Mouse (Mus musculus) heart, adult 2 months (tissue): ENCODE data around the gene Ap1g1. TPM values are rescaled to one million over a fixed set of nuclear protein-coding genes. Genes with fewer than 3 reads are reported as not detected.

ENCODE experiments used
- DNase-seq, 2 experiments: peaks; one replicate each; pipeline ENCODE4 v3.0.0; 2021
- H3K27ac ChIP-seq: fragments of 200-600 bp; 2 replicates; pipeline ENCODE4 v1.8.1; 2022
- H3K27me3 ChIP-seq: fragments of 200-500 bp; 2 replicates; pipeline ENCODE4 v1.6.1; 2012; ENCODE audit warnings: mild to moderate bottlenecking, low read length, inconsistent platforms, mixed read lengths; ENCODE audit not compliant: control insufficient read depth, insufficient read depth
- H3K36me3 ChIP-seq: fragments of 200-500 bp; 2 replicates; pipeline ENCODE4 v1.6.1; 2012; ENCODE audit warnings: low read length, inconsistent platforms; ENCODE audit not compliant: control insufficient read depth, insufficient read depth
- H3K4me1 ChIP-seq: fragments of 200-500 bp; 2 replicates; pipeline ENCODE4 v1.6.1; 2011; ENCODE audit warnings: low read length; ENCODE audit not compliant: control insufficient read depth, insufficient read depth
- H3K4me3 ChIP-seq: fragments of 200-600 bp; 2 replicates; pipeline ENCODE4 v1.8.1; 2022
- H3K79me2 ChIP-seq: fragments of 200-500 bp; replicated peaks from 2 replicates; pipeline ENCODE4 v1.6.1; 2012; ENCODE audit warnings: mild to moderate bottlenecking, inconsistent platforms, low read length, moderate library complexity, mixed read lengths; ENCODE audit not compliant: control insufficient read depth, insufficient read depth
- H3K9ac ChIP-seq: fragments of 200-500 bp; 2 replicates; pipeline ENCODE4 v1.6.1; 2012; ENCODE audit warnings: low read depth, mild to moderate bottlenecking, control low read depth, inconsistent platforms, low read length, mixed read lengths
- CTCF ChIP-seq: fragments of 200-600 bp; IDR thresholded peaks from 2 replicates; pipeline ENCODE4 v1.8.1; 2022; ENCODE audit warnings: antibody characterized with exemption, mild to moderate bottlenecking, moderate library complexity
- EP300 ChIP-seq: fragments of 200-500 bp; IDR thresholded peaks from 2 replicates; pipeline ENCODE4 v1.6.1; 2011; ENCODE audit warnings: low read depth, low read length, control low read depth; ENCODE audit not compliant: insufficient read depth
- POLR2A ChIP-seq: fragments of 200-500 bp; IDR thresholded peaks from 2 replicates; pipeline ENCODE4 v1.6.1; 2011; ENCODE audit warnings: mild to moderate bottlenecking, low read depth, low read length, control low read depth; ENCODE audit not compliant: insufficient read depth
- whole genome bisulfite sequencing: fragments of 180-500 bp; shearing (Covaris S2); methylation state at CpG from one replicate; pipeline ENCODE4 v1.1.7; 2018; 5-methylcytosine and 5-hydroxymethylcytosine counted together
- intact Hi-C: fragments of 180-260 bp; cut with DNase I; formaldehyde crosslinking; loops from one replicate; pipeline ENCODE4 v1.15.1; 2025
- polyA plus RNA-seq: library from polyadenylated mRNA; depleted of rRNA; stranded (reverse); fragments of >200 nt; gene quantifications from 2 replicates; pipeline ENCODE4 v1.2.3, GENCODE M21; 2012
- total RNA-seq, 2 experiments: library from RNA; stranded (reverse); gene quantifications; 2 replicates each; pipeline ENCODE4 v1.2.3; 2021

Ap1g1 gene
- total and polyA plus RNA-seq, 3 experiments, result 20.4 to 39.0 (median 38.3) TPM

DNA sequence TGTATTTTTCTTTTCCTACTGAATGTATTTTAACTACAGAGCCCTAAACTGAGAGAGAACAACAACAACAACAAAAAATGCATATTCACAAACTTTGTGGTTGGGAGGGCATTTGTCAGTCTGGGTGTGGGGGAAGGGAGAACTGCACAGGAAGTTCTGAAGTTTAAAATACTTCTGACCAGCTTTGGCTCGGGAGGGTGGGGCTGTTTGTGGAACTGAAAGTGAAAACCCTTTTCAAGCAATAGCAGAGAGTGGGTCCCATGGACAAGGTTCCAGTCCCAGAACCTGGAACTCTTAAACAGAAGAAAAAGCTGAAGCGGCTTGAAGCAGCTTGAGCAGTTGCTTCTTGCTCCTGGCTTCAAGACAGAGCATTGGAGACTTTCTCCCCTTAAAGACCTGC, 85.0 kb downstream of the Ap1g1 start:
- no peaks in the 10 kb centered on the region for H3K27me3 ChIP-seq
- peaks cover 11% of the 10 kb centered on the region for H3K36me3 ChIP-seq
- peak overlapping the region; percentile 78 for H3K27ac ChIP-seq
- no peak overlapping the region for H3K9ac ChIP-seq
- 53% methylated on average over 2 of the region's 2 CpGs for WGBS
- TF ChIP-seq POLR2A, result no peak
- no peak for TF ChIP-seq CTCF
- TF ChIP-seq EP300, result no peak
- no peak overlapping the region; the same call in 1 of the 2 replicates for H3K4me3 ChIP-seq
- H3K79me2 ChIP-seq, result no peaks in the 10 kb centered on the region
- H3K4me1 ChIP-seq, result no peaks in the 10 kb centered on the region
- peak; percentile 36 to 66 for DNase-seq
- intact Hi-C loops, result loop anchor here (10.0 kb wide), 1 partner anchor 299 kb away; the partner anchor contains the start of genes Dhx38 and Txnl4b

DNA sequence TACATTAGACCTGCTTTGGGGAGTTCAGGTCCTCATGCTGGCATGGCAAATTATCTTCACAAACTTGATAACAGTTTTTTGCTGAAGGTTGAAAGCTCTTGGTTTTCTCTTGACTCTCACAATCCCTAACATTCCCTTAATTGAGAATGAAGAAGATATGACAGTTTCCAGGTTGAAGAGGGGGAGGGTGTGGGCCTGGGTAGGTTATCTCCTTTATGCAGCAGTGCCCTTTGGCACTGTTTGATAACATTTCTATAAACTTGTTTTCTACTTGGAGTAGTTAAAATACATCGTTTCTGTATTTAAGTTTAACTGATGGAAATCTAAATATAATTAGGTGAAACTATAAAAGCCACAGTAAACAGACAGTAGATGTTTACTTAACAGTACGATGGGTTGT, 86.4 kb downstream of the Ap1g1 start:
- H3K27me3 ChIP-seq, result no peaks in the 10 kb centered on the region
- no peak overlapping the region for H3K9ac ChIP-seq
- no peak overlapping the region for H3K4me3 ChIP-seq
- H3K4me1 ChIP-seq, result peaks cover 2% of the 10 kb centered on the region
- no peak for DNase-seq
- peaks cover 10% of the 10 kb centered on the region for H3K36me3 ChIP-seq
- peaks cover 3% of the 10 kb centered on the region; the same call in 1 of the 2 replicates for H3K79me2 ChIP-seq
- WGBS, result 81% methylated on average over 2 of the region's 2 CpGs
- H3K27ac ChIP-seq, result no peak overlapping the region
- TF ChIP-seq EP300 (no peak), CTCF (no peak), POLR2A (no peak)
- intact Hi-C loops, result loop anchor here (5.0 to 10.0 kb wide), 4 partner anchors 53 to 300 kb away; partner anchors contain the start of genes Ap1g1, Dhx38, Ist1 and Txnl4b

DNA sequence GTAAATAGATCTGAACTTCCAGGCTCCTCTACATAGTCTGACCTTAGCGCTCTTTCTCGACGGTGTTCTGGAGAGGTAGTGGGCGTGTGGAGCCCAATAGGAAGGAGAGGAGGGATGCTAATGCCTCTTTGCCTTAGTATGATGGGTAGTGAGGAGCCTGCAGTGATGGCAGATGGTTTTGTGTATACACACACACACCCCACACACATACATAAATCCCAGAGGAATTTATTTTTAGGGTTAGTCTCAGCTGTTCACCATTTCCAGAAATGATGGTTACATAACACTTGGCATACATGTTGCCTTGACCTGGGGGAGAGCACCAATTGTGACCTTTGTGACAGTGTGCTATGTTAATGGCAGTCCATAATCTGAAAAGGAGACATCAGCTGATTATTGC, 87.2 kb downstream of the Ap1g1 start:
- peaks cover 3% of the 10 kb centered on the region; the same call in 1 of the 2 replicates for H3K79me2 ChIP-seq
- H3K9ac ChIP-seq, result no peak overlapping the region
- peaks cover 10% of the 10 kb centered on the region for H3K36me3 ChIP-seq
- intact Hi-C loops, result loop anchor here (5.0 to 10.0 kb wide), 4 partner anchors 52 to 301 kb away; partner anchors contain the start of genes Ap1g1, Dhx38, Ist1 and Txnl4b
- H3K4me1 ChIP-seq, result peaks cover 2% of the 10 kb centered on the region
- no peaks in the 10 kb centered on the region for H3K27me3 ChIP-seq
- DNase-seq, result no peak
- no peak overlapping the region for H3K27ac ChIP-seq
- H3K4me3 ChIP-seq, result no peak overlapping the region
- 82% methylated on average over 4 of the region's 4 CpGs for WGBS
- TF ChIP-seq EP300 (no peak), CTCF (no peak), POLR2A (no peak)

DNA sequence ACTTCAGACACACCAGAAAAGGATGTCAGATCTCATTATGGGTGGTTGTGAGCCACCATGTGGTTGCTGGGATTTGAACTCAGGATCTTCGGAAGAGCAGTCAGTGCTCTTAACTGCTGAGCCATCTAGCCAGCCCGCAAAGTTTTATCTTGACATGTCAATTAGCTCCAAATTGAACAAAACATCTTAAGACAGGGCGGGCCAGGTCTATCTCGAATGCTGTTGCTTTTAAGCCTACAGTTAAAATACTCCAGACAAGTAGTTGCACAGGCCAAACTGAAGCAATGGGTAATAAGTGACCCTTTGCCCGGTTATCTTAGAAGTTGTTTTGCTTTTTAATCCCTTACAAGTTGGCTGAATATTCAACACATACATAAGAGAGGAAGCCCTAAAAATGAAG, 88.3 kb downstream of the Ap1g1 start:
- WGBS, result 88% methylated on average over 5 of the region's 5 CpGs
- intact Hi-C loops, result loop anchor here (5.0 to 10.0 kb wide), 4 partner anchors 51 to 302 kb away; partner anchors contain the start of genes Ap1g1, Dhx38, Ist1 and Txnl4b
- no peak overlapping the region for H3K4me3 ChIP-seq

DNA sequence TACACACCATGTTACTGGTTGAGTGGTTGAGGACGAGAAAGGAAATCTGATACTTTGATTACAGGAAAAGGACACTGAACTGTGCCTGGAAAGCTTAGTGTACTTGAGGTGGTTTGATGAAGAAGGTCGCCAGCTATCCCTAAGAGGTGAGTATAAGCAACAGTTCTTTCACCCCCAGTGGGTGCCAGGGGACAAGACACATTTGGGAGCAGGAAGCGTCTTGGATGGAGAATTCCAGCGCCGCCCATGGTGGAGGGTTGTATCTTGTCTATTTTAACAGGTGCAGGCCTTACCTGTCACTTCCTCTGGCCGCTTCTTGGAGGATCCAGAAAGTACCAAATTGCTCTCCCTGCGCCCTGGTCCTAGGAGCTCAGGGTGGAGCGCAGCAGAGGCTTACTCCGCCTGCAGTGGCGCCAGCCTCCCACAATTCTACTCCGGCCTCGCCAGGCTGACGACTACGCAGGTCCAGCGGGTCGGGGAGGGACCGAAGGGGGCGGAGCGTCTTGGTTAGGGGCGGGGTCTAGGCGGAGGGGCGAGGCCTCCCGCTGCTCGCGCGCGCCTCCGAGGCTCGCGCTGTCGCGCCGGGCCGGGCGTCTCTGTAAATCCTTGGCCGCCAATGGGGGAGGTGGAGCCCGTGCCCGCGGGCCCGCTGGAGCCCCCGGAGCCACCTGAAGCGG, 89.8 kb downstream of the Ap1g1 start, which contains the start of gene Phlpp2:
TSS of gene Phlpp2 (plus strand) at position 540 of the 677 bp plus-strand sequence.
- DNase-seq, result peak; percentile 96 to 99
- Histone ChIP-seq H3K4me3 (peak within 1 kb of the TSS; percentile 81), H3K27me3 (no peaks in the 10 kb centered on the region), H3K79me2 (peaks cover 3% of the 10 kb centered on the region; the same call in 1 of the 2 replicates), H3K4me1 (peaks cover 2% of the 10 kb centered on the region), H3K9ac (peak within 1 kb of the TSS; percentile 96), H3K27ac (peak within 1 kb of the TSS; percentile 85), H3K36me3 (peaks cover 11% of the 10 kb centered on the region)
- TF ChIP-seq EP300 (no peak), POLR2A (peak; percentile 93), CTCF (peak; percentile 61)
- 1% methylated on average over 42 of the region's 42 CpGs for WGBS
- intact Hi-C loops, result loop anchor here (5.0 to 10.0 kb wide), 4 partner anchors 49 to 303 kb away; partner anchors contain the start of genes Ap1g1, Dhx38, Ist1 and Txnl4b

More for the DNA sequence above, 88.3 kb downstream of the Ap1g1 start:
- no peak for DNase-seq
- TF ChIP-seq CTCF (no peak), POLR2A (no peak), EP300 (no peak)
- no peaks in the 10 kb centered on the region for H3K27me3 ChIP-seq
- no peak overlapping the region for H3K27ac ChIP-seq
- H3K4me1 ChIP-seq, result peaks cover 2% of the 10 kb centered on the region
- H3K36me3 ChIP-seq, result peaks cover 10% of the 10 kb centered on the region
- no peak overlapping the region for H3K9ac ChIP-seq
- peaks cover 3% of the 10 kb centered on the region; the same call in 1 of the 2 replicates for H3K79me2 ChIP-seq
